10 mouse cellular contexts compared by ENCODE assay signal in the genomic region with DNA sequence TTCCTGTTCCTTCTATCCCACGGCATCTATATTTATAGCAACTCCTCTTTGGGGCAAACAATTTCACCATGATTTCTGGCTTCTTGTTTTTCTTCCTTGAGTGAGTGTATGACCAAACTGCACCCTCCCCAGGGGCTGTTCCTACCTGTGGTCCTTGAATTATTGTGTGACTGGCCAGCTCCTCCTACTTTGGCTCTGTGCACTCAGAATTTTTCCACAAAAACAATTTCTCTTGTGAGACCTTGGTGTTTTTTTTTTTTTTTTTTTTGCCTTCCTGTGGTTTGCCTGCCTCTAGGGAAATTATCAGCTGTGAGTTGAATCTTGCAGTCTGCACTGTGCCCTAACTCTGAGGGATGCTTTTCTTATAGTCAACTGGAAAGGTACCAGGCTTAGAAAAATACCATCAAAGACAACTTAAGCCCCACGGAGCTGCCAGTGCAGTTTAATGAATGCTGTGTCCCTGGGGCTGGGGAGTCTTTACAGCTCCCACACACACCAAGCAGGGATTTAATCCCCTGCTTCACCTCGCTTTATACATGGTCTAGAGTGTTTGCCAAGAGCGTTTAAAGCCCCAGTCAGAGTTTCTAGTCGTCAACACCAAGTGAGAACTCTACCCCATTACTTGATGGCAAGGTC.
A peak's percentile ranks its signal among the peaks of the same experiment; 100 is the strongest.
DNase-seq lines count a peak whose midpoint lies in the region; ATAC-seq and TF ChIP-seq lines count a peak whose summit lies in the region.
"Had no signal": no experiment of that assay in that cellular context is flagged by ENCODE, and none has a peak within 500 bp of the region (broad histone marks: within the 10 kb centered on the region; RNA-seq: fewer than 3 reads in every experiment).

No protein-coding gene starts in this region.

- no peak overlapping the region for H3K4me3 ChIP-seq in heart, embryonic 13.5 days
- no peak overlapping the region for H3K4me3 ChIP-seq in heart, embryonic 12.5 days
- H3K4me3 ChIP-seq in cortical plate, adult 2 months (ENCODE audit: insufficient read depth, low read length), result no peak overlapping the region
- H3K4me3 ChIP-seq in limb, embryonic 14.5 days (replicated peaks; ENCODE audit: low read length), result no peak overlapping the region

- TF ChIP-seq CTCF in cortical plate, adult 2 months (IDR thresholded peaks at IDR 0.05; ENCODE audit: extremely low read depth, insufficient read depth, low read length), result no peak

- no peak overlapping the region for H3K9ac ChIP-seq in heart, embryonic 13.5 days
- H3K9ac ChIP-seq in heart, embryonic 12.5 days, result no peak overlapping the region
- no peak overlapping the region for H3K9ac ChIP-seq in limb, embryonic 14.5 days (ENCODE audit: low read depth, low read length, severe bottlenecking)

- H3K4me1 ChIP-seq in heart, embryonic 13.5 days, result peaks cover 23% of the 10 kb centered on the region
- peaks cover 11% of the 10 kb centered on the region for H3K4me1 ChIP-seq in heart, embryonic 12.5 days (replicated peaks)
- peaks cover 2% of the 10 kb centered on the region for H3K4me1 ChIP-seq in cortical plate, adult 2 months (ENCODE audit: control insufficient read depth, insufficient read depth, low read length)
- peaks cover 21% of the 10 kb centered on the region for H3K4me1 ChIP-seq in limb, embryonic 14.5 days (ENCODE audit: control insufficient read depth, insufficient read depth, low read length)

- WGBS in heart, embryonic 13.5 days, result 39% methylated on average over 5 of the region's 5 CpGs
- WGBS in heart, embryonic 12.5 days, result 32% methylated on average over 5 of the region's 5 CpGs
- 16% methylated on average over 5 of the region's 5 CpGs for WGBS in limb, embryonic 14.5 days

- H3K36me3 ChIP-seq in heart, embryonic 13.5 days, result no peaks in the 10 kb centered on the region
- no peaks in the 10 kb centered on the region for H3K36me3 ChIP-seq in heart, embryonic 12.5 days
- H3K36me3 ChIP-seq in limb, embryonic 14.5 days (ENCODE audit: control insufficient read depth, insufficient read depth, low read length), result no peaks in the 10 kb centered on the region

- H3K4me2 ChIP-seq in heart, embryonic 13.5 days, result no peak overlapping the region
- no peak overlapping the region for H3K4me2 ChIP-seq in heart, embryonic 12.5 days
- no peak overlapping the region for H3K4me2 ChIP-seq in limb, embryonic 14.5 days (replicated peaks; ENCODE audit: low read depth, low read length, severe bottlenecking)

- no peaks in the 10 kb centered on the region for H3K9me3 ChIP-seq in heart, embryonic 13.5 days
- H3K9me3 ChIP-seq in heart, embryonic 12.5 days (replicated peaks), result no peaks in the 10 kb centered on the region
- no peaks in the 10 kb centered on the region for H3K9me3 ChIP-seq in limb, embryonic 14.5 days (ENCODE audit: control insufficient read depth, low read length)

- DNase-seq in CD4-positive helper T cell, adult 2 months (ENCODE audit: low read depth, low spot score), result peak; percentile 23
- peak; percentile 38 for DNase-seq in limb, embryonic 14.5 days (ENCODE audit: low spot score)
- no peak for DNase-seq in T-cell, adult 2 months (ENCODE audit: low spot score)
- no peak for DNase-seq in cerebellum, postnatal 10 days
- no peak for DNase-seq in layer of hippocampus, postnatal 25 days (ENCODE audit: extremely low spot score in 1 of 2, low spot score in 1 of 2)
- DNase-seq: cerebellum, adult 11-12 months; heart, postnatal 14 days had no signal

- peak overlapping the region; percentile 37; the same call in 1 of the 2 replicates for H3K27ac ChIP-seq in heart, embryonic 13.5 days (replicated peaks)
- H3K27ac ChIP-seq in heart, embryonic 12.5 days (ENCODE audit: poor library complexity, severe bottlenecking), result no peak overlapping the region; the same call in 1 of the 2 replicates
- peak overlapping the region; percentile 45 for H3K27ac ChIP-seq in cortical plate, adult 2 months (ENCODE audit: insufficient read depth, low read length)
- H3K27ac ChIP-seq in limb, embryonic 14.5 days (replicated peaks; ENCODE audit: low read depth, low read length), result peak overlapping the region; percentile 43

- no peaks in the 10 kb centered on the region for H3K27me3 ChIP-seq in heart, embryonic 13.5 days (replicated peaks)
- no peaks in the 10 kb centered on the region for H3K27me3 ChIP-seq in heart, embryonic 12.5 days (replicated peaks)
- H3K27me3 ChIP-seq in limb, embryonic 14.5 days (ENCODE audit: control insufficient read depth, insufficient read depth, low read length), result no peaks in the 10 kb centered on the region

- ATAC-seq in heart, embryonic 13.5 days (ENCODE audit: extremely low read depth, insufficient number of reproducible peaks, low FRiP score, low TSS enrichment), result no peak
- ATAC-seq in heart, embryonic 12.5 days (ENCODE audit: insufficient number of reproducible peaks, low FRiP score), result no peak
- ATAC-seq in limb, embryonic 14.5 days (ENCODE audit: low FRiP score, low read depth), result peak; percentile 35; the same call in 1 of the 2 replicates

- TF ChIP-seq POLR2A in cortical plate, adult 2 months (IDR thresholded peaks at IDR 0.05; ENCODE audit: extremely low read depth, insufficient read depth, low read length), result no peak
- no peak for TF ChIP-seq POLR2A in limb, embryonic 14.5 days (IDR thresholded peaks at IDR 0.05; ENCODE audit: borderline replicate concordance, extremely low read depth, insufficient read depth, insufficient read length)

Comparison
In these comparisons a context has a peak if more than half of its experiments do, and no peak if none do; other contexts are left out.
1. DNase-seq: peak in CD4-positive helper T cell, adult 2 months (single experiment) and limb, embryonic 14.5 days (single experiment); none in T-cell, adult 2 months (single experiment), cerebellum, postnatal 10 days (0 of 2) and layer of hippocampus, postnatal 25 days (0 of 2).